Mouse (Mus musculus) midbrain, postnatal 0 days (tissue): Measurements from ENCODE around the gene Stat6. TPM values are rescaled to one million over a fixed set of nuclear protein-coding genes. Genes with fewer than 3 reads are reported as not detected.

Experiments used
- ATAC-seq: fragments of 200-750 bp; cut with Nextera tagmentation; 2 replicates; pipeline ENCODE4 v1.8.0; 2017; ENCODE audit warnings: moderate number of reproducible peaks, mild to moderate bottlenecking, moderate TSS enrichment, moderate library complexity; ENCODE audit not compliant: low FRiP score
- DNase-seq: peaks from one replicate; pipeline ENCODE4 v3.0.0-alpha.2; 2015; ENCODE audit warnings: low spot score
- H3K27ac ChIP-seq: fragments of 300-500 bp; sonication (generic); 2 replicates; pipeline ENCODE4 v1.5.1; 2014; ENCODE audit warnings: low read depth, mild to moderate bottlenecking, low read length, mixed read lengths
- H3K27me3 ChIP-seq: fragments of 300-500 bp; sonication (generic); 2 replicates; pipeline ENCODE4 v1.6.1; 2014; ENCODE audit warnings: low read length, control low read depth, mixed read lengths; ENCODE audit not compliant: insufficient read depth
- H3K36me3 ChIP-seq: fragments of 300-500 bp; sonication (generic); 2 replicates; pipeline ENCODE4 v1.6.1; 2014; ENCODE audit warnings: low read length, control low read depth, mixed read lengths; ENCODE audit not compliant: insufficient read depth
- H3K4me1 ChIP-seq: fragments of 300-500 bp; sonication (generic); 2 replicates; pipeline ENCODE4 v1.6.1; 2014; ENCODE audit warnings: mild to moderate bottlenecking, control low read depth, antibody characterized with exemption, low read length, mixed read lengths; ENCODE audit not compliant: insufficient read depth
- H3K4me2 ChIP-seq: fragments of 300-500 bp; sonication (generic); 2 replicates; pipeline ENCODE4 v1.6.1; 2014; ENCODE audit warnings: low read depth, mild to moderate bottlenecking, low read length, mixed read lengths; ENCODE audit not compliant: poor library complexity, severe bottlenecking
- H3K4me3 ChIP-seq: fragments of 300-500 bp; sonication (generic); 2 replicates; pipeline ENCODE4 v1.5.1; 2014; ENCODE audit warnings: low read depth, mild to moderate bottlenecking, low read length, moderate library complexity
- H3K9ac ChIP-seq: fragments of 300-500 bp; sonication (generic); replicated peaks from 2 replicates; pipeline ENCODE4 v1.6.1; 2014; ENCODE audit warnings: mild to moderate bottlenecking, low read length, moderate library complexity, mixed read lengths; ENCODE audit not compliant: poor library complexity, severe bottlenecking
- H3K9me3 ChIP-seq: fragments of 300-500 bp; sonication (generic); 2 replicates; pipeline ENCODE4 v1.6.1; 2016; ENCODE audit warnings: low read length, control low read depth
- CTCF ChIP-seq: IDR thresholded peaks from 2 replicates; pipeline ENCODE4 v1.5.1; 2016; ENCODE audit warnings: antibody characterized with exemption, mild to moderate bottlenecking
- WGBS: fragments of 180-500 bp; shearing (Covaris S2); extraction: QIAGEN DNeasy Blood & Tissue Kit; methylation state at CpG from one replicate; pipeline ENCODE4 v1.1.7; 2014; 5-methylcytosine and 5-hydroxymethylcytosine counted together
- polyA plus RNA-seq: library from polyadenylated mRNA; unstranded; fragments of >200 nt; fragmentation: Nextera tagmentation; extraction: Ambion mirVana; gene quantifications from 2 replicates; pipeline ENCODE4 v1.2.1, GENCODE M21; 2015
- total RNA-seq: library from RNA; depleted of rRNA; stranded (reverse); fragments of >200 nt; gene quantifications from 2 replicates; pipeline ENCODE4 v1.2.3, GENCODE M21; 2014

Stat6 gene
- total and polyA plus RNA-seq, 2 experiments from 2014 or later = 3.9 to 10.2 TPM

GRCm38 (mm10) chr10:127631261-127632214, 11.2 kb upstream of the Stat6 start:
- 89% methylated on average over 10 of the region's 10 CpGs for WGBS
- Histone ChIP-seq H3K27me3 (no peaks in the 10 kb centered on the region), H3K4me3 (no peak overlapping the region), H3K4me1 (no peaks in the 10 kb centered on the region), H3K9ac (no peak overlapping the region), H3K36me3 (no peaks in the 10 kb centered on the region), H3K27ac (no peak overlapping the region), H3K4me2 (no peak overlapping the region), H3K9me3 (no peaks in the 10 kb centered on the region)
- no peak for ATAC-seq
- no peak for DNase-seq
- TF ChIP-seq CTCF = no peak

- no peaks in the 10 kb centered on the region for H3K9me3 ChIP-seq
- no peaks in the 10 kb centered on the region for H3K27me3 ChIP-seq
- no peak overlapping the region for H3K4me3 ChIP-seq
- no peaks in the 10 kb centered on the region for H3K4me1 ChIP-seq
- no peak overlapping the region for H3K9ac ChIP-seq
- H3K27ac ChIP-seq = no peak overlapping the region
- 81% methylated on average over 7 of the region's 7 CpGs for WGBS
- H3K4me2 ChIP-seq = no peak overlapping the region
- DNase-seq (no peak), ATAC-seq (no peak)
- H3K36me3 ChIP-seq = no peaks in the 10 kb centered on the region
- no peak for TF ChIP-seq CTCF
Measured at GRCm38 (mm10) chr10:127632668-127633271, 10.0 kb upstream of the Stat6 start.

- DNase-seq (no peak), ATAC-seq (no peak)
- H3K4me1 ChIP-seq = no peaks in the 10 kb centered on the region
- peaks cover 24% of the 10 kb centered on the region for H3K27me3 ChIP-seq
- TF ChIP-seq CTCF = no peak
- no peaks in the 10 kb centered on the region for H3K9me3 ChIP-seq
- H3K36me3 ChIP-seq = no peaks in the 10 kb centered on the region
- H3K4me3 ChIP-seq = no peak overlapping the region
- whole genome bisulfite sequencing = 70% methylated on average over 5 of the region's 5 CpGs
- no peak overlapping the region for H3K9ac ChIP-seq
- no peak overlapping the region for H3K27ac ChIP-seq
- H3K4me2 ChIP-seq = no peak overlapping the region
Measured at GRCm38 (mm10) chr10:127640421-127640820, 2.4 kb upstream of the Stat6 start.

GRCm38 (mm10) chr10:127641861-127642771, 670 bp upstream of the Stat6 start:
- H3K4me1 ChIP-seq = no peaks in the 10 kb centered on the region
- 0 out of 2 replicates have a peak overlapping the region, but pooled peaks have one; percentile 38 for H3K27ac ChIP-seq

GRCm38 (mm10) chr10:127643553-127644238, 910 bp downstream of the Stat6 start:
- Histone ChIP-seq H3K9me3 (no peaks in the 10 kb centered on the region), H3K27ac (0 out of 2 replicates have a peak overlapping the region, but pooled peaks have one; percentile 9), H3K36me3 (no peaks in the 10 kb centered on the region), H3K4me2 (peak overlapping the region; percentile 48), H3K4me1 (no peaks in the 10 kb centered on the region), H3K9ac (no peak overlapping the region), H3K27me3 (peaks cover 24% of the 10 kb centered on the region), H3K4me3 (peak overlapping the region; percentile 30)
- 3% methylated on average over 25 of the region's 25 CpGs for whole genome bisulfite sequencing
- ATAC-seq (peak; percentile 34; the same call in 1 of the 2 replicates), DNase-seq (no peak)
- TF ChIP-seq CTCF = no peak

More at GRCm38 (mm10) chr10:127641861-127642771, 670 bp upstream of the Stat6 start:
- DNase-seq (peak; percentile 74), ATAC-seq (no peak)
- Histone ChIP-seq H3K9me3 (no peaks in the 10 kb centered on the region), H3K9ac (no peak overlapping the region), H3K27me3 (peaks cover 24% of the 10 kb centered on the region), H3K4me2 (peak overlapping the region; percentile 48), H3K4me3 (peak overlapping the region; percentile 30; the same call in 1 of the 2 replicates), H3K36me3 (no peaks in the 10 kb centered on the region)
- WGBS = 6% methylated on average over 19 of the region's 19 CpGs
- peak; percentile 80 for TF ChIP-seq CTCF
